Mouse (Mus musculus): ENCODE measurements around the gene Tgfbi. TPM values are rescaled to one million over a fixed set of nuclear protein-coding genes. Genes with fewer than 3 reads are reported as not detected.
A peak's percentile ranks its signal among the peaks of the same experiment; 100 is the strongest.

The Tgfbi gene
- polyA plus RNA-seq, 1 experiment from 2014 or later: 408 TPM

DNA sequence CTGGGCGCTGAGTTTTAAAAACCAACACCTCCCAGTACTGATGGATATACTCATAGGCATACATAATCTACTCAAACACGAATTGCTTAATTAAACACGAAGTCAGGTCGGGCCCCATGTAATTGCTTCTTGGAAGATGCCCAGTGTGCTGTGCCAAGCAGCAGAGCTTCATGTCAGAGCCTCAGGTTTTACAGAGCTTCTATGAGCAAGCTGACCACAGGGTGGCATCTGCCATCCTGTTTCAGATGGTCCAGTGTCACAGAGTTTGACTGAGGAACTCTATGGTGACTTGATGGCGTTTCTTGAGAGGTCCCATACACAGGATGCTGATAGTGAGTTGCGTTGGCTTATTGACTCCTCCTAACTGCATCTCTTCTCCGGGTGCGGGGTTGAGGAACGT is 6.5 kb downstream of the Tgfbi start:
- H3K27me3 ChIP-seq (replicated peaks; ENCODE audit: insufficient read depth, low read length): no peaks in the 10 kb centered on the region
- H3K27ac ChIP-seq (ENCODE audit: low read length): no peak overlapping the region
- H3K9me3 ChIP-seq (ENCODE audit: low read length): no peaks in the 10 kb centered on the region
- H3K36me3 ChIP-seq (ENCODE audit: insufficient read depth, low read length): no peaks in the 10 kb centered on the region
- peak; percentile 63 for TF ChIP-seq CTCF (IDR thresholded peaks at IDR 0.05)
- no peak for TF ChIP-seq EP300 (IDR thresholded peaks at IDR 0.05)
- DNase-seq (ENCODE audit: low spot score) (no peak), ATAC-seq (peak; percentile 20; the same call in 1 of the 2 replicates)
- no peak overlapping the region for H3K9ac ChIP-seq (replicated peaks; ENCODE audit: low read depth)
- peaks cover 25% of the 10 kb centered on the region; the same call in 1 of the 2 replicates for H3K4me1 ChIP-seq (ENCODE audit: insufficient read depth, low read depth, low read length)
- H3K4me3 ChIP-seq (ENCODE audit: low read depth, low read length): no peak overlapping the region
- no peak overlapping the region for H3K4me2 ChIP-seq (replicated peaks; ENCODE audit: low read depth, low read length)
- WGBS: 58% methylated on average over 9 of the region's 9 CpGs

DNA sequence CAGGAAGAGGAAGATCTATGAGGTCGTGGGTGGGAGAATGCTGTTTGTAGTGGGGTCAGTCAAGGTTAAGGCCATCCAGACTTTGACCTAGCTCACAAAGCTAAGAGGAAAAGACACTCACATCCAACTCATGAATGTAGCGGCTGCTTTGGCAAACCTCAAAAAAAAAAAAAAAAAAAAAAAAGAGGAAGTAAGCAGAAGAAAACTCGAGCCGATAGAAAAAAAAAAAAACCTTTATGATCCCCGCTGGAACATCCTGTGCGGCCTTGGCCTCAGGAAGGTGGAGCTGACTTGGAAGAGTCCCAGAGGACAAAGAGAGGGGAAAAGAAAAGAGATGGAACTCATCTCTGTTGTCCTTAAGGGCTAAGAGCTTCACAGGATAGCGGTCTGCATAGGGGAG is 7.1 kb downstream of the Tgfbi start:
- 20% methylated on average over 7 of the region's 7 CpGs for WGBS
- Histone ChIP-seq H3K4me3 (ENCODE audit: low read depth, low read length) (no peak overlapping the region), H3K4me1 (ENCODE audit: insufficient read depth, low read depth, low read length) (peaks cover 25% of the 10 kb centered on the region; the same call in 1 of the 2 replicates), H3K9ac (replicated peaks; ENCODE audit: low read depth) (no peak overlapping the region), H3K9me3 (ENCODE audit: low read length) (no peaks in the 10 kb centered on the region), H3K36me3 (ENCODE audit: insufficient read depth, low read length) (no peaks in the 10 kb centered on the region), H3K27ac (ENCODE audit: low read length) (no peak overlapping the region), H3K4me2 (replicated peaks; ENCODE audit: low read depth, low read length) (no peak overlapping the region), H3K27me3 (replicated peaks; ENCODE audit: insufficient read depth, low read length) (no peaks in the 10 kb centered on the region)
- no peak for TF ChIP-seq EP300 (IDR thresholded peaks at IDR 0.05)
- no peak for TF ChIP-seq CTCF (IDR thresholded peaks at IDR 0.05)
- ATAC-seq: peak; percentile 7; the same call in 1 of the 2 replicates
- DNase-seq (ENCODE audit: low spot score): no peak

DNA sequence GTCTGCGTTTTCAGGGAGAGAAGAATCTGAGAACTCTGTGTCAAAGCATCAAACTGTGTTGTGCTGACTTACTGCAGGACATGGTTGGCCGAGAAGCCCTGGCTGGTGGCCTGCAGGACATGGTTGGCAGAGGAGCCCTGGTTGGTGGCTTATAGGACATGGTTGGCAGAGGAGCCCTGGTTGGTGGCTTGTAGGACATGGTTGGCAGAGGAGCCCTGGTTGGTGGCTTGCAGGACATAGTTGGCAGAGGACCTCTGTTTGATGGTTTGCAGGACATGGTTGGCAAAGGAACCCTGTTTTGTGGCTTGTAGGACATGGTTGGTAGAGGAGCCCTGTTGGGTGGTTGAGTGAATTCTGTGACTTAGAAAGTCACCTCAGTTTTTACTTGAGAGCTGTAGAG is 7.9 kb downstream of the Tgfbi start:
- Histone ChIP-seq H3K36me3 (ENCODE audit: insufficient read depth, low read length) (no peaks in the 10 kb centered on the region), H3K4me2 (replicated peaks; ENCODE audit: low read depth, low read length) (no peak overlapping the region), H3K9ac (replicated peaks; ENCODE audit: low read depth) (no peak overlapping the region), H3K27me3 (replicated peaks; ENCODE audit: insufficient read depth, low read length) (no peaks in the 10 kb centered on the region), H3K27ac (ENCODE audit: low read length) (no peak overlapping the region), H3K4me1 (ENCODE audit: insufficient read depth, low read depth, low read length) (peaks cover 24% of the 10 kb centered on the region; the same call in 1 of the 2 replicates), H3K4me3 (ENCODE audit: low read depth, low read length) (no peak overlapping the region), H3K9me3 (ENCODE audit: low read length) (no peaks in the 10 kb centered on the region)
- DNase-seq (ENCODE audit: low spot score) (no peak), ATAC-seq (no peak)
- TF ChIP-seq EP300 (IDR thresholded peaks at IDR 0.05): no peak
- TF ChIP-seq CTCF (IDR thresholded peaks at IDR 0.05): no peak
- 90% methylated on average over 2 of the region's 2 CpGs for WGBS

DNA sequence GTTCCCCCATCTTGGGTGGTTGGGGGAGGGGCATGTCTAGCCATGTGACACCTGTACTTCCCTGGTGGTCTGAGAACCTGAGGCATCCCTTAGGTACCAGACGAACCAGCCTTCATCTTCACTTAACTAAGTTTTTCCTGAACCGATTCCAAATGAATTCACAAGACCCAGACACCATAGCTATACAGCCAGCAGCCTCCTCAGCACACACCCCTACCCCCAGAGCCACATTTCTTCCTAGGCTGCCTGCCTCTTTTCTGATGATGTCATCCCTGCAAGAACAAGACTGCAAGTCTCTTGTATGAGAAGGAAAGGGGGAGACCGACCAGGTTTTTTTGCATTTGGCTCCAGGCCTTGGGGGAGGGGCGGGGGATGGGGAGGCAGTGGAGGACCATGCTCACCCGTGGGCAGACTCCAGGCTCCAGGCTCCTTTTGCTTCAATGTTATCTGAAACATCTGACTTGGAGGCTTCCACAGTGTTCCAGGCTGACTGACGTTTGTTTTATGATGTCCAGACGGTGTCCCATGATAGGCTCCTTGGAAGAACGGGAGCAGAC is 13.0 kb downstream of the Tgfbi start:
- ATAC-seq (no peak; the same call in 1 of the 2 replicates), DNase-seq (ENCODE audit: low spot score) (no peak)
- Histone ChIP-seq H3K36me3 (ENCODE audit: insufficient read depth, low read length) (no peaks in the 10 kb centered on the region), H3K27me3 (replicated peaks; ENCODE audit: insufficient read depth, low read length) (no peaks in the 10 kb centered on the region), H3K9ac (replicated peaks; ENCODE audit: low read depth) (no peak overlapping the region), H3K4me2 (replicated peaks; ENCODE audit: low read depth, low read length) (no peak overlapping the region), H3K9me3 (ENCODE audit: low read length) (no peaks in the 10 kb centered on the region), H3K4me1 (ENCODE audit: insufficient read depth, low read depth, low read length) (no peaks in the 10 kb centered on the region; the same call in 1 of the 2 replicates), H3K27ac (ENCODE audit: low read length) (no peak overlapping the region), H3K4me3 (ENCODE audit: low read depth, low read length) (no peak overlapping the region)
- TF ChIP-seq EP300 (IDR thresholded peaks at IDR 0.05) (no peak), CTCF (IDR thresholded peaks at IDR 0.05) (no peak)
- WGBS: 50% methylated on average over 8 of the region's 8 CpGs

- Histone ChIP-seq H3K36me3 (ENCODE audit: insufficient read depth, low read length) (no peaks in the 10 kb centered on the region), H3K9ac (replicated peaks; ENCODE audit: low read depth) (no peak overlapping the region), H3K27me3 (replicated peaks; ENCODE audit: insufficient read depth, low read length) (no peaks in the 10 kb centered on the region), H3K27ac (ENCODE audit: low read length) (no peak overlapping the region), H3K4me1 (ENCODE audit: insufficient read depth, low read depth, low read length) (no peaks in the 10 kb centered on the region; the same call in 1 of the 2 replicates), H3K4me3 (ENCODE audit: low read depth, low read length) (no peak overlapping the region), H3K4me2 (replicated peaks; ENCODE audit: low read depth, low read length) (no peak overlapping the region), H3K9me3 (ENCODE audit: low read length) (no peaks in the 10 kb centered on the region)
- DNase-seq (ENCODE audit: low spot score) (peak; percentile 69), ATAC-seq (peak; percentile 71)
- 35% methylated on average over 6 of the region's 6 CpGs for WGBS
- TF ChIP-seq CTCF (IDR thresholded peaks at IDR 0.05): no peak
- no peak for TF ChIP-seq EP300 (IDR thresholded peaks at IDR 0.05)
Observed at GRCm38 (mm10) chr13:56626524-56626923, 17.2 kb downstream of the Tgfbi start.

- peaks cover 8% of the 10 kb centered on the region for H3K4me1 ChIP-seq (ENCODE audit: insufficient read depth, low read depth, low read length)
- H3K4me3 ChIP-seq (ENCODE audit: low read depth, low read length): no peak overlapping the region
- 91% methylated on average over 4 of the region's 4 CpGs for WGBS
Observed at GRCm38 (mm10) chr13:56630081-56630480, 20.8 kb downstream of the Tgfbi start.

More at GRCm38 (mm10) chr13:56630081-56630480, 20.8 kb downstream of the Tgfbi start:
- Histone ChIP-seq H3K4me2 (replicated peaks; ENCODE audit: low read depth, low read length) (no peak overlapping the region), H3K9ac (replicated peaks; ENCODE audit: low read depth) (no peak overlapping the region), H3K27me3 (replicated peaks; ENCODE audit: insufficient read depth, low read length) (no peaks in the 10 kb centered on the region), H3K9me3 (ENCODE audit: low read length) (no peaks in the 10 kb centered on the region), H3K27ac (ENCODE audit: low read length) (no peak overlapping the region), H3K36me3 (ENCODE audit: insufficient read depth, low read length) (no peaks in the 10 kb centered on the region)
- TF ChIP-seq CTCF (IDR thresholded peaks at IDR 0.05) (no peak), EP300 (IDR thresholded peaks at IDR 0.05) (no peak)
- no peak for DNase-seq (ENCODE audit: low spot score)
- no peak for ATAC-seq
